Mouse (Mus musculus) right cerebral cortex, adult 2 months (tissue): ENCODE results near the gene Olfr68.
A peak's percentile ranks its signal among the peaks of the same experiment; 100 is the strongest.
"Not testable (repeated sequence)": the region's sequence is repeated elsewhere in the genome, so short reads cannot be mapped to it uniquely, and the experiment has no call there.

Experiments used
- DNase-seq, 2 experiments: peaks; one replicate each; pipeline ENCODE4 v3.0.0; 2021 to 2022; ENCODE audit warnings: low spot score in 2 of 2

Olfr68 gene

GRCm38 (mm10) chr7:103779598-103779997 lies at the start of gene Olfr68:
Gene Olfr68, minus strand, starts transcription at chr7:103779698.
- DNase-seq, result no peak

- no peak for DNase-seq
Observed at GRCm38 (mm10) chr7:103827808-103828207, 48.3 kb upstream of the Olfr68 start, which contains the start of gene Hbb-bs. Gene Hbb-bs, minus strand, starts transcription at chr7:103828096.

- DNase-seq, result not testable (repeated sequence)
Observed at GRCm38 (mm10) chr7:103827139-103827538, 47.6 kb upstream of the Olfr68 start.

GRCm38 (mm10) chr7:103826255-103826887 lies 46.9 kb upstream of the Olfr68 start:
- no peak for DNase-seq

- DNase-seq, result no peak
Observed at GRCm38 (mm10) chr7:103825536-103826254, 46.2 kb upstream of the Olfr68 start.

GRCm38 (mm10) chr7:103824597-103824996 lies 45.1 kb upstream of the Olfr68 start:
- DNase-seq, result no peak

GRCm38 (mm10) chr7:103815085-103815484 lies 35.6 kb upstream of the Olfr68 start:
- not testable (repeated sequence) for DNase-seq

GRCm38 (mm10) chr7:103813766-103814165 lies 34.3 kb upstream of the Olfr68 start, which contains the start of gene Hbb-bt:
Gene Hbb-bt, minus strand, starts transcription at chr7:103813996.
- no peak for DNase-seq

- DNase-seq, result not testable (repeated sequence)
Observed at GRCm38 (mm10) chr7:103813152-103813551, 33.7 kb upstream of the Olfr68 start.

GRCm38 (mm10) chr7:103812174-103812573 lies 32.7 kb upstream of the Olfr68 start:
- no peak for DNase-seq

- no peak for DNase-seq
Observed at GRCm38 (mm10) chr7:103811223-103811845, 31.8 kb upstream of the Olfr68 start.

GRCm38 (mm10) chr7:103810746-103811145 lies 31.2 kb upstream of the Olfr68 start:
- no peak for DNase-seq

- no peak for DNase-seq
Observed at GRCm38 (mm10) chr7:103810296-103810695, 30.8 kb upstream of the Olfr68 start.

- DNase-seq, result no peak
Observed at GRCm38 (mm10) chr7:103809801-103810155, 30.3 kb upstream of the Olfr68 start.

GRCm38 (mm10) chr7:103808971-103809800 lies 29.7 kb upstream of the Olfr68 start:
- no peak for DNase-seq

- not testable (repeated sequence) for DNase-seq
Observed at GRCm38 (mm10) chr7:103808120-103808519, 28.6 kb upstream of the Olfr68 start.

GRCm38 (mm10) chr7:103806856-103807255 lies 27.4 kb upstream of the Olfr68 start:
- peak; percentile 11 to 27 for DNase-seq

- no peak for DNase-seq
Observed at GRCm38 (mm10) chr7:103792669-103793388, 13.3 kb upstream of the Olfr68 start.

- no peak for DNase-seq
Observed at GRCm38 (mm10) chr7:103791721-103792120, 12.2 kb upstream of the Olfr68 start, which contains the start of gene Olfr67. Gene Olfr67, minus strand, starts transcription at chr7:103791821.

GRCm38 (mm10) chr7:103777652-103778051 lies 1.8 kb downstream of the Olfr68 start:
- DNase-seq, result not testable (repeated sequence)

- no peak for DNase-seq
Observed at GRCm38 (mm10) chr7:103771494-103771893, 8.0 kb downstream of the Olfr68 start, which contains the start of gene Olfr69. Gene Olfr69, minus strand, starts transcription at chr7:103771594.
